Mouse (Mus musculus) heart, embryonic 15.5 days (tissue): ENCODE results near the gene Gsk3b. TPM values are rescaled to one million over a fixed set of nuclear protein-coding genes. Genes with fewer than 3 reads are reported as not detected.
"Not testable (repeated sequence)": the region's sequence is repeated elsewhere in the genome, so short reads cannot be mapped to it uniquely, and the experiment has no call there.

Experiments used
- ATAC-seq: fragments of 200-750 bp; cut with Nextera tagmentation; replicated peaks from 2 replicates; pipeline ENCODE4 v1.8.0; 2017; ENCODE audit warnings: low read depth, moderate TSS enrichment; ENCODE audit not compliant: insufficient number of reproducible peaks, insufficient read depth, low FRiP score
- H3K27ac ChIP-seq: fragments of 300-500 bp; sonication (generic); 2 replicates; pipeline ENCODE4 v1.5.1; 2015; ENCODE audit warnings: mild to moderate bottlenecking, inconsistent platforms
- H3K27me3 ChIP-seq: fragments of 300-500 bp; sonication (generic); 2 replicates; pipeline ENCODE4 v1.6.1; 2015; ENCODE audit warnings: inconsistent platforms
- H3K36me3 ChIP-seq: fragments of 300-500 bp; sonication (generic); 2 replicates; pipeline ENCODE4 v1.6.1; 2015; ENCODE audit warnings: mild to moderate bottlenecking, inconsistent platforms
- H3K4me1 ChIP-seq: fragments of 300-500 bp; sonication (generic); replicated peaks from 2 replicates; pipeline ENCODE4 v1.6.1; 2015; ENCODE audit warnings: inconsistent platforms
- H3K4me2 ChIP-seq: fragments of 300-500 bp; sonication (generic); 2 replicates; pipeline ENCODE4 v1.6.1; 2015; ENCODE audit warnings: inconsistent platforms, mild to moderate bottlenecking, moderate library complexity
- H3K4me3 ChIP-seq: fragments of 300-500 bp; sonication (generic); 2 replicates; pipeline ENCODE4 v1.5.1; 2015; ENCODE audit warnings: mild to moderate bottlenecking, inconsistent platforms
- H3K9ac ChIP-seq: fragments of 300-500 bp; sonication (generic); 2 replicates; pipeline ENCODE4 v1.6.1; 2015; ENCODE audit warnings: mild to moderate bottlenecking, inconsistent platforms
- H3K9me3 ChIP-seq: fragments of 300-500 bp; sonication (generic); replicated peaks from 2 replicates; pipeline ENCODE4 v1.6.1; 2016; ENCODE audit warnings: inconsistent platforms
- WGBS: fragments of 180-500 bp; shearing (Covaris S2); methylation state at CpG from one replicate; pipeline ENCODE4 v1.1.7; 2015; ENCODE audit warnings: mixed read lengths; 5-methylcytosine and 5-hydroxymethylcytosine counted together
- polyA plus RNA-seq: library from polyadenylated mRNA; unstranded; fragments of >200 nt; fragmentation: Nextera tagmentation; extraction: Ambion mirVana; gene quantifications from 2 replicates; pipeline ENCODE4 v1.2.1, GENCODE M21; 2015

Gene Gsk3b
- polyA plus RNA-seq, 1 experiment from 2014 or later = 38.2 TPM

GRCm38 (mm10) chr16:38191460-38191859 lies 102.7 kb downstream of the Gsk3b start:
- Histone ChIP-seq H3K4me3 (no peak overlapping the region), H3K4me2 (no peak overlapping the region), H3K27me3 (no peaks in the 10 kb centered on the region), H3K9ac (no peak overlapping the region), H3K36me3 (peaks cover 33% of the 10 kb centered on the region), H3K27ac (no peak overlapping the region), H3K4me1 (no peaks in the 10 kb centered on the region), H3K9me3 (no peaks in the 10 kb centered on the region)
- WGBS = 87% methylated on average over 6 of the region's 6 CpGs
- ATAC-seq = no peak

- no peak for ATAC-seq
Observed at GRCm38 (mm10) chr16:38192640-38193039, 103.8 kb downstream of the Gsk3b start.

GRCm38 (mm10) chr16:38197299-38197698 lies 108.5 kb downstream of the Gsk3b start:
- no peaks in the 10 kb centered on the region for H3K27me3 ChIP-seq
- H3K9me3 ChIP-seq = no peaks in the 10 kb centered on the region
- H3K4me2 ChIP-seq = no peak overlapping the region
- no peak for ATAC-seq
- WGBS = 49% methylated on average over 4 of the region's 4 CpGs
- H3K27ac ChIP-seq = no peak overlapping the region
- peaks cover 28% of the 10 kb centered on the region for H3K36me3 ChIP-seq
- no peak overlapping the region for H3K9ac ChIP-seq
- no peak overlapping the region for H3K4me3 ChIP-seq
- H3K4me1 ChIP-seq = no peaks in the 10 kb centered on the region

More at GRCm38 (mm10) chr16:38192640-38193039, 103.8 kb downstream of the Gsk3b start:
- Histone ChIP-seq H3K4me2 (no peak overlapping the region), H3K27ac (no peak overlapping the region), H3K36me3 (peaks cover 37% of the 10 kb centered on the region), H3K27me3 (no peaks in the 10 kb centered on the region), H3K9me3 (no peaks in the 10 kb centered on the region), H3K4me3 (no peak overlapping the region), H3K4me1 (no peaks in the 10 kb centered on the region), H3K9ac (no peak overlapping the region)
- WGBS = 73% methylated on average over 6 of the region's 6 CpGs

- no peak overlapping the region for H3K4me2 ChIP-seq
- H3K4me1 ChIP-seq = no peaks in the 10 kb centered on the region
- H3K27ac ChIP-seq = no peak overlapping the region
- no peaks in the 10 kb centered on the region for H3K9me3 ChIP-seq
- ATAC-seq = no peak
- peaks cover 26% of the 10 kb centered on the region for H3K36me3 ChIP-seq
- H3K4me3 ChIP-seq = no peak overlapping the region
- H3K27me3 ChIP-seq = no peaks in the 10 kb centered on the region
- H3K9ac ChIP-seq = no peak overlapping the region
- 88% methylated on average over 7 of the region's 7 CpGs for WGBS
Observed at GRCm38 (mm10) chr16:38205272-38205671, 116.5 kb downstream of the Gsk3b start.

GRCm38 (mm10) chr16:38222491-38222890 lies 133.7 kb downstream of the Gsk3b start:
- H3K36me3 ChIP-seq = peaks cover 31% of the 10 kb centered on the region
- not testable (repeated sequence) for H3K4me3 ChIP-seq, H3K4me2 ChIP-seq, H3K27ac ChIP-seq, H3K9me3 ChIP-seq, H3K9ac ChIP-seq, ATAC-seq, H3K4me1 ChIP-seq, H3K27me3 ChIP-seq
- 90% methylated on average over 5 of the region's 5 CpGs for whole genome bisulfite sequencing

- no peak overlapping the region for H3K9ac ChIP-seq
- no peak overlapping the region for H3K27ac ChIP-seq
- ATAC-seq = no peak
- no peak overlapping the region for H3K4me2 ChIP-seq
- no peaks in the 10 kb centered on the region for H3K27me3 ChIP-seq
- no peaks in the 10 kb centered on the region for H3K9me3 ChIP-seq
- whole genome bisulfite sequencing = 47% methylated on average over 4 of the region's 4 CpGs
- peaks cover 19% of the 10 kb centered on the region; the same call in 1 of the 2 replicates for H3K36me3 ChIP-seq
- no peaks in the 10 kb centered on the region for H3K4me1 ChIP-seq
- no peak overlapping the region for H3K4me3 ChIP-seq
Observed at GRCm38 (mm10) chr16:38236936-38237585, 148.3 kb downstream of the Gsk3b start.

- H3K9ac ChIP-seq = no peak overlapping the region
- H3K4me2 ChIP-seq = no peak overlapping the region
- no peaks in the 10 kb centered on the region for H3K4me1 ChIP-seq
- H3K9me3 ChIP-seq = no peaks in the 10 kb centered on the region
- H3K27me3 ChIP-seq = no peaks in the 10 kb centered on the region
- 62% methylated on average over 5 of the region's 5 CpGs for WGBS
- no peak overlapping the region for H3K4me3 ChIP-seq
- ATAC-seq = no peak
- no peak overlapping the region for H3K27ac ChIP-seq
- H3K36me3 ChIP-seq = peaks cover 22% of the 10 kb centered on the region; the same call in 1 of the 2 replicates
Observed at GRCm38 (mm10) chr16:38239729-38240128, 150.9 kb downstream of the Gsk3b start.

GRCm38 (mm10) chr16:38240167-38240566 lies 151.4 kb downstream of the Gsk3b start:
- ATAC-seq = no peak

GRCm38 (mm10) chr16:38244111-38244510 lies 155.3 kb downstream of the Gsk3b start:
- 87% methylated on average over 6 of the region's 6 CpGs for WGBS
- Histone ChIP-seq H3K36me3 (peaks cover 18% of the 10 kb centered on the region; the same call in 1 of the 2 replicates), H3K4me3 (no peak overlapping the region), H3K9me3 (no peaks in the 10 kb centered on the region), H3K9ac (no peak overlapping the region), H3K27ac (no peak overlapping the region), H3K4me2 (no peak overlapping the region), H3K27me3 (no peaks in the 10 kb centered on the region), H3K4me1 (no peaks in the 10 kb centered on the region)
- ATAC-seq = no peak

More at GRCm38 (mm10) chr16:38240167-38240566, 151.4 kb downstream of the Gsk3b start:
- no peak overlapping the region for H3K4me2 ChIP-seq
- peaks cover 22% of the 10 kb centered on the region; the same call in 1 of the 2 replicates for H3K36me3 ChIP-seq
- H3K27ac ChIP-seq = no peak overlapping the region
- no peaks in the 10 kb centered on the region for H3K9me3 ChIP-seq
- H3K27me3 ChIP-seq = no peaks in the 10 kb centered on the region
- H3K9ac ChIP-seq = no peak overlapping the region
- 95% methylated on average over 10 of the region's 10 CpGs for WGBS
- H3K4me3 ChIP-seq = no peak overlapping the region
- H3K4me1 ChIP-seq = no peaks in the 10 kb centered on the region

GRCm38 (mm10) chr16:38245379-38245778 lies 156.6 kb downstream of the Gsk3b start:
- no peak overlapping the region for H3K27ac ChIP-seq
- H3K4me1 ChIP-seq = no peaks in the 10 kb centered on the region
- ATAC-seq = no peak
- H3K36me3 ChIP-seq = peaks cover 16% of the 10 kb centered on the region; the same call in 1 of the 2 replicates
- H3K27me3 ChIP-seq = no peaks in the 10 kb centered on the region
- H3K4me2 ChIP-seq = no peak overlapping the region
- no peaks in the 10 kb centered on the region for H3K9me3 ChIP-seq
- H3K9ac ChIP-seq = no peak overlapping the region
- 72% methylated on average over 2 of the region's 2 CpGs for WGBS
- no peak overlapping the region for H3K4me3 ChIP-seq

- H3K9me3 ChIP-seq = no peaks in the 10 kb centered on the region
- H3K4me2 ChIP-seq = no peak overlapping the region
- no peak overlapping the region for H3K9ac ChIP-seq
- no peak overlapping the region for H3K27ac ChIP-seq
- no peak for ATAC-seq
- no peaks in the 10 kb centered on the region for H3K27me3 ChIP-seq
- WGBS = 87% methylated on average over 5 of the region's 5 CpGs
- peaks cover 10% of the 10 kb centered on the region; the same call in 1 of the 2 replicates for H3K36me3 ChIP-seq
- no peaks in the 10 kb centered on the region for H3K4me1 ChIP-seq
- no peak overlapping the region for H3K4me3 ChIP-seq
Observed at GRCm38 (mm10) chr16:38245849-38246585, 157.2 kb downstream of the Gsk3b start.
